Mouse (Mus musculus): ENCODE measurements around the gene Prr5.

DNA sequence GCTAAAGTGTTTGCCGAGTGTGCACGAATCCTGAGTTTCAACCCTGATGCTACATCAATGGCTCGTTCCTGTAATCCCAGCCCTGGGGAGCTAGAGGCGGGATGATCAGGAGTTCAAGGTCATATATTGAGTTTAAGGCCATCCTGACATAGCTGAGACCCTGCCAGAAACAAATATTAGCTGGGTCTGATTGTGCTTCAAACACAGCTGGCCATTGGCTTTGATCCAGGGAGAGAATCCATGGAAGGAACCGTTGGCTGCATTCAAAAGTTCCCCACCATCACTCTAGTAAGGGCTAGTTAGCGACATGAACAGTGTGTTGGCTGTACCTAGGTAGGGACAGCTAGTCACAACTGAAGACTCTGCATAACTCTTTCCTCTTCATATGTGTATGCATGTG is 19.9 kb downstream of the Prr5 start:
- no peak for TF ChIP-seq POLR2A (IDR thresholded peaks at IDR 0.05; ENCODE audit: insufficient read depth, low read depth, low read length)
- no peak for TF ChIP-seq EP300 (IDR thresholded peaks at IDR 0.05; ENCODE audit: insufficient read depth, low read depth, low read length)
